Mouse (Mus musculus) C2C12 (cell line): ENCODE measurements at regions not wholly inside any gene's neighbourhood (a gene's known extent, or its start where the extent isn't known, plus 50 kb on each side); places are given as distances from the start of the nearest gene placed in this dataset.

Experiments
- CTCF ChIP-seq: IDR thresholded peaks from one replicate; pipeline ENCODE4 v1.5.1; 2011; ENCODE audit not compliant: control insufficient read depth, insufficient read depth, insufficient read length
- MAX ChIP-seq: IDR thresholded peaks from one replicate; pipeline ENCODE4 v1.6.1; 2011; ENCODE audit warnings: mild to moderate bottlenecking, control low read depth
- MYOG ChIP-seq: IDR thresholded peaks from one replicate; pipeline ENCODE4 v1.6.1; 2011; ENCODE audit not compliant: control insufficient read depth, insufficient read length; ENCODE audit errors: extremely low read depth
- USF1 ChIP-seq: IDR thresholded peaks from one replicate; pipeline ENCODE4 v1.6.1; 2011; ENCODE audit warnings: low read depth, mild to moderate bottlenecking, control low read depth, moderate library complexity

DNA sequence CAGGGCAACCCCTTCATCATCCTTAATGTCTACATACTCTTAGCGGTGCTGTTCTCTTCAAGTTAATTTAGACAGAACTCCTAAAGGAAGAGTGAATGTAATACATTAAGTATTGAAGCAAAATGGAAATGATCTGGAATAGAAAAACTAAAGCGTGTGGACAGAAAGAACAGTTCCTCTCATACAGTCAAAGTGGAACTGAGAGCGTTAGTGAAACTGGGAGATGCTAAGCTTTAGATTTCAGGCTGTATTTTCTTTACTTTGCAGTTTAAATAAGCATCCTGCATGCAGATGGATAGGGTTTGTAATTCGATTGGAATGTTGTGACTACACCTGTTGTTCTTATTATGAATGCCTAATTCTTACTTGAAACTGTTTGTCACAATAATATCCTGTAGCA lies 286.5 kb upstream of the Pitrm1 start:
- TF ChIP-seq MAX (no peak), CTCF (no peak), USF1 (no peak), MYOG (no peak)
